In the genomic region with DNA sequence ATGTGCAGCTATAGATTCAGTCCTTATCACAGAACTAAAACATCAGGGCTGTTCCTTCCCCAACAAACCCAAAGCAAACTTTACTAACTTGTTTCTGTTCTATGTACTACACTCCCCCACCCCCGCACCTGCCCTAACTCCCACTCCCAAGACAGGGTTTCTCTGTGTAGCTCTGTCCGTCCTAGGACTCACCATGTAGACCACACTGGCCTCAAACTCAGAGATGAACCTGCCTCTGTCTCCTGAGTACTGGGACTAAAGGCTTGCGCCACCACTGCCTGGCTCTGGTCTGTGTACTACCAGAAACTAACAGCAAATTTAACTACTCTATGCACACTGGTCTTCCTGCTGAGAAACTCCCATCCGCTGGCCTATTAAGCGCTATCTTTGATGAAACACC, we compare ENCODE assay signal across 32 mouse cellular contexts.
"Had no signal": no experiment of that assay in that cellular context is flagged by ENCODE, and none has a peak within 500 bp of the region (broad histone marks: within the 10 kb centered on the region; RNA-seq: fewer than 3 reads in every experiment).

No protein-coding gene starts in this region.

- H3K27ac ChIP-seq: limb, embryonic 10.5 days; limb, embryonic 12.5 days; limb, embryonic 13.5 days; limb, embryonic 15.5 days; liver, embryonic 12.5 days; liver, embryonic 13.5 days; liver, embryonic 14.5 days; liver, embryonic 15.5 days; lung, embryonic 15.5 days; macrophage; midbrain, embryonic 10.5 days; midbrain, embryonic 12.5 days; midbrain, embryonic 13.5 days; midbrain, embryonic 15.5 days; neural tube, embryonic 12.5 days had no signal

- H3K4me1 ChIP-seq: limb, embryonic 10.5 days; limb, embryonic 12.5 days; limb, embryonic 13.5 days; limb, embryonic 15.5 days; liver, embryonic 12.5 days; liver, embryonic 13.5 days; liver, embryonic 15.5 days; lung, embryonic 15.5 days; megakaryocyte, embryonic 14.5 days; midbrain, embryonic 12.5 days; midbrain, embryonic 13.5 days; midbrain, embryonic 15.5 days; neural tube, embryonic 12.5 days had no signal

- H3K4me3 ChIP-seq: limb, embryonic 10.5 days; limb, embryonic 12.5 days; limb, embryonic 13.5 days; limb, embryonic 15.5 days; liver, embryonic 12.5 days; liver, embryonic 13.5 days; liver, embryonic 15.5 days; lung, embryonic 15.5 days; megakaryocyte, embryonic 14.5 days; midbrain, embryonic 10.5 days; midbrain, embryonic 12.5 days; midbrain, embryonic 13.5 days; midbrain, embryonic 15.5 days; myocyte; neural tube, embryonic 12.5 days had no signal

- H3K4me2 ChIP-seq: limb, embryonic 12.5 days; limb, embryonic 13.5 days; limb, embryonic 15.5 days; liver, embryonic 11.5 days; liver, embryonic 12.5 days; liver, embryonic 13.5 days; liver, embryonic 15.5 days; lung, embryonic 14.5 days; lung, embryonic 15.5 days; midbrain, embryonic 11.5 days; midbrain, embryonic 12.5 days; midbrain, embryonic 13.5 days; midbrain, embryonic 15.5 days; neural tube, embryonic 12.5 days had no signal

- H3K9me3 ChIP-seq: limb, embryonic 10.5 days; limb, embryonic 12.5 days; limb, embryonic 13.5 days; limb, embryonic 15.5 days; liver, embryonic 12.5 days; liver, embryonic 13.5 days; liver, embryonic 15.5 days; lung, embryonic 15.5 days; megakaryocyte, embryonic 14.5 days; midbrain, embryonic 10.5 days; midbrain, embryonic 12.5 days; midbrain, embryonic 13.5 days; midbrain, embryonic 15.5 days; neural tube, embryonic 12.5 days had no signal

- H3K36me3 ChIP-seq: midbrain, embryonic 15.5 days had no signal

- DNase-seq: left cerebral cortex, postnatal 4 days; liver; liver, embryonic 13.5 days; liver, postnatal 0 days; lung, adult 18-20 months; lung, adult 2 months; lung, embryonic 14.5 days; lung, postnatal 10 days; lung, postnatal 14 days; lung, postnatal 36 days; lung, postnatal 4 days; midbrain, embryonic 14.5 days had no signal

- ATAC-seq: liver, embryonic 12.5 days; liver, postnatal 0 days; lung, postnatal 0 days; midbrain, embryonic 13.5 days; midbrain, embryonic 15.5 days; midbrain, embryonic 16.5 days had no signal

- H3K9ac ChIP-seq: limb, embryonic 12.5 days; limb, embryonic 13.5 days; limb, embryonic 15.5 days; liver, embryonic 12.5 days; liver, embryonic 13.5 days; liver, embryonic 14.5 days; liver, embryonic 15.5 days; liver, postnatal 0 days; lung, embryonic 14.5 days; lung, embryonic 15.5 days; midbrain, embryonic 12.5 days; midbrain, embryonic 13.5 days; midbrain, embryonic 15.5 days; neural tube, embryonic 12.5 days had no signal

- H3K27me3 ChIP-seq: limb, embryonic 12.5 days; limb, embryonic 13.5 days; limb, embryonic 15.5 days; liver, embryonic 12.5 days; liver, embryonic 13.5 days; liver, embryonic 15.5 days; lung, embryonic 15.5 days; megakaryocyte, embryonic 14.5 days; midbrain, embryonic 12.5 days; midbrain, embryonic 13.5 days; midbrain, embryonic 15.5 days; neural tube, embryonic 12.5 days had no signal
